ENCODE assay signal across 15 mouse cellular contexts in genomic region chr1:58727747-58728589, GRCm38 (mm10). TPM values are rescaled to one million over a fixed set of nuclear protein-coding genes. Genes with fewer than 3 reads are reported as not detected.
DNase-seq lines count a peak whose midpoint lies in the region; ATAC-seq and TF ChIP-seq lines count a peak whose summit lies in the region.
"Had no signal": no experiment of that assay in that cellular context is flagged by ENCODE, and none has a peak within 500 bp of the region (broad histone marks: within the 10 kb centered on the region; RNA-seq: fewer than 3 reads in every experiment).

No protein-coding gene starts in this region.

- 0 out of 2 replicates have a peak overlapping the region, but pooled peaks have one; percentile 53 for H3K9ac ChIP-seq in liver, adult 2 months (ENCODE audit: low read depth, low read length)
- H3K9ac ChIP-seq in forebrain, embryonic 15.5 days (replicated peaks), result no peak overlapping the region

- no peaks in the 10 kb centered on the region for H3K27me3 ChIP-seq in liver, adult 2 months (ENCODE audit: control insufficient read depth, insufficient read depth, low read length)
- H3K27me3 ChIP-seq in forebrain, embryonic 15.5 days, result no peaks in the 10 kb centered on the region

- peak overlapping the region; percentile 71 for H3K27ac ChIP-seq in gastrocnemius, adult 2 months
- peak overlapping the region; percentile 48 for H3K27ac ChIP-seq in liver, adult 2 months (replicated peaks; ENCODE audit: insufficient read depth, low read depth, low read length)
- H3K27ac ChIP-seq in embryonic fibroblast, embryonic 13.5 days (ENCODE audit: insufficient read depth, low read length), result peak overlapping the region; percentile 98
- no peak overlapping the region for H3K27ac ChIP-seq in forebrain, embryonic 15.5 days (replicated peaks)
- H3K27ac ChIP-seq: midbrain, embryonic 10.5 days had no signal

- no peaks in the 10 kb centered on the region for H3K9me3 ChIP-seq in forebrain, embryonic 15.5 days
- H3K9me3 ChIP-seq: midbrain, embryonic 10.5 days had no signal

- WGBS in liver, adult 2 months, result 74% methylated on average over 10 of the region's 10 CpGs
- 86% methylated on average over 10 of the region's 10 CpGs for WGBS in forebrain, embryonic 15.5 days

- H3K36me3 ChIP-seq in liver, adult 2 months (ENCODE audit: control insufficient read depth, insufficient read depth, low read length), result peaks cover 55% of the 10 kb centered on the region
- no peaks in the 10 kb centered on the region for H3K36me3 ChIP-seq in forebrain, embryonic 15.5 days

- no peak overlapping the region for H3K4me2 ChIP-seq in forebrain, embryonic 15.5 days (replicated peaks)

- intact Hi-C loops in gastrocnemius, adult 2 months (cut with DNase I), result no loop called here
- intact Hi-C loops in gastrocnemius, postnatal 14 days (cut with DNase I; ENCODE audit: low total_unique reads), result no loop called here
- intact Hi-C loops in left cerebral cortex, postnatal 25 days (cut with DNase I), result no loop called here

- H3K4me1 ChIP-seq in liver, adult 2 months (ENCODE audit: control insufficient read depth, insufficient read depth, low read length), result peaks cover 28% of the 10 kb centered on the region
- peaks cover 18% of the 10 kb centered on the region for H3K4me1 ChIP-seq in embryonic fibroblast, embryonic 13.5 days (ENCODE audit: control insufficient read depth, insufficient read depth, low read length)
- H3K4me1 ChIP-seq in forebrain, embryonic 15.5 days, result peaks cover 4% of the 10 kb centered on the region; the same call in 1 of the 2 replicates

- H3K4me3 ChIP-seq in gastrocnemius, adult 2 months, result peak overlapping the region; percentile 35
- no peak overlapping the region for H3K4me3 ChIP-seq in liver, adult 2 months (ENCODE audit: insufficient read depth, low read depth, low read length)
- H3K4me3 ChIP-seq in embryonic fibroblast, embryonic 13.5 days (ENCODE audit: insufficient read depth, low read length), result peak overlapping the region; percentile 26
- no peak overlapping the region for H3K4me3 ChIP-seq in forebrain, embryonic 15.5 days
- H3K4me3 ChIP-seq: midbrain, embryonic 10.5 days had no signal

- ATAC-seq in forebrain, embryonic 15.5 days (replicated peaks), result no peak
- ATAC-seq: intestine, postnatal 0 days had no signal

- H3K79me2 ChIP-seq in liver, adult 2 months (ENCODE audit: control insufficient read depth, insufficient read depth, low read length), result peaks cover 30% of the 10 kb centered on the region

- TF ChIP-seq CTCF in gastrocnemius, adult 2 months (IDR thresholded peaks at IDR 0.05), result no peak
- no peak for TF ChIP-seq CTCF in liver, adult 2 months (IDR thresholded peaks at IDR 0.05; ENCODE audit: low read depth, low read length)
- no peak for TF ChIP-seq CTCF in embryonic fibroblast, embryonic 13.5 days (IDR thresholded peaks at IDR 0.05; ENCODE audit: borderline replicate concordance, insufficient read depth, low read length)

- DNase-seq in gastrocnemius, adult 2 months, result no peak
- DNase-seq in gastrocnemius, postnatal 14 days, result no peak
- DNase-seq in liver, adult 2 months (ENCODE audit: extremely low read depth, low read depth, low spot score), result no peak
- DNase-seq in liver, result no peak
- peak; percentile 81 for DNase-seq in cerebellum, adult 11-12 months
- no peak for DNase-seq in left cerebral cortex, postnatal 25 days (ENCODE audit: low spot score in 2 of 2)
- DNase-seq: adrenal gland, postnatal 14 days; lung, adult 2 months; right cerebral cortex, postnatal 25 days had no signal

- TF ChIP-seq POLR2A in liver, adult 2 months (IDR thresholded peaks at IDR 0.05; ENCODE audit: extremely low read depth, insufficient read depth, low read length), result no peak
- no peak for TF ChIP-seq POLR2A in embryonic fibroblast, embryonic 13.5 days (IDR thresholded peaks at IDR 0.05; ENCODE audit: low read depth, low read length)

RNA-seq across cellular contexts. Expression of gene Cflar, which starts 16.7 kb away (rescaled TPM):
- total RNA-seq in gastrocnemius, adult 2 months (2021), result 10 to 100 TPM; 38.8 to 58.6 TPM
- 10 to 100 TPM; 32.9 to 43.5 TPM for total RNA-seq in gastrocnemius, postnatal 14 days (2021)
- total RNA-seq in liver, adult 2 months (2014; rRNA removed), result 95.0 and 98.7 TPM in 2 replicates
- 43.5 and 45.7 TPM in 2 replicates for polyA plus RNA-seq in liver, adult 2 months (2012; rRNA removed)
- 51.2 and 68.0 TPM in 2 replicates for polyA plus RNA-seq in embryonic fibroblast, embryonic 13.5 days (2011; ENCODE audit: insufficient read length, low read depth, missing spikeins)
- 18.9 and 20.6 TPM in 2 replicates for polyA plus RNA-seq in forebrain, embryonic 15.5 days (2015; fragmentation: Nextera tagmentation; extraction: Ambion mirVana)
- total RNA-seq in left cerebral cortex, postnatal 25 days (2021), result 10 to 100 TPM; 23.9 to 25.8 TPM

RNA-seq across cellular contexts. Expression of gene Als2cr12, which starts 32.2 kb away (rescaled TPM):
- total RNA-seq in gastrocnemius, adult 2 months (2021), result not detected
- not detected for total RNA-seq in gastrocnemius, postnatal 14 days (2021)
- 0.13 and 0.74 TPM in 2 replicates for total RNA-seq in liver, adult 2 months (2014; rRNA removed)
- 0.07 TPM in 1 of 2 replicates, not detected in the other for polyA plus RNA-seq in liver, adult 2 months (2012; rRNA removed)
- polyA plus RNA-seq in embryonic fibroblast, embryonic 13.5 days (2011; ENCODE audit: insufficient read length, low read depth, missing spikeins), result 0.55 TPM in 1 of 2 replicates, not detected in the other
- not detected in 2 replicates for polyA plus RNA-seq in forebrain, embryonic 15.5 days (2015; fragmentation: Nextera tagmentation; extraction: Ambion mirVana)
- total RNA-seq in left cerebral cortex, postnatal 25 days (2021), result not detected
- total RNA-seq: hematopoietic stem cell, adult 5-6 weeks; left cerebral cortex, postnatal 36 days had no signal
- polyA plus RNA-seq: midbrain, embryonic 10.5 days had no signal

Comparison
In these comparisons a context has a peak if more than half of its experiments do, and no peak if none do; other contexts are left out.
1. H3K4me3 ChIP-seq: peak in gastrocnemius, adult 2 months (single experiment) and embryonic fibroblast, embryonic 13.5 days (single experiment); none in liver, adult 2 months (single experiment) and forebrain, embryonic 15.5 days (single experiment).